Mouse (Mus musculus): Measurements from ENCODE around the gene Gng2. TPM values are rescaled to one million over a fixed set of nuclear protein-coding genes. Genes with fewer than 3 reads are reported as not detected.
"Not testable (repeated sequence)": the region's sequence is repeated elsewhere in the genome, so short reads cannot be mapped to it uniquely, and the experiment has no call there.

Gng2 gene
- polyA plus RNA-seq, 1 experiment = 0.48 TPM

- H3K27me3 ChIP-seq (ENCODE audit: control insufficient read depth, insufficient read depth, low read length) = no peaks in the 10 kb centered on the region
- TF ChIP-seq CTCF (IDR thresholded peaks at IDR 0.05; ENCODE audit: control insufficient read depth, insufficient read depth, insufficient replicate concordance, low read depth, low read length) (no peak), POLR2A (IDR thresholded peaks at IDR 0.05; ENCODE audit: control insufficient read depth, low read depth, low read length) (no peak)
- H3K4me3 ChIP-seq (ENCODE audit: control insufficient read depth, low read depth, low read length) = no peak overlapping the region
- H3K27ac ChIP-seq (ENCODE audit: control insufficient read depth, insufficient read depth, low read depth, low read length) = no peak overlapping the region
- H3K4me1 ChIP-seq (ENCODE audit: control insufficient read depth, insufficient read depth, low read length) = no peaks in the 10 kb centered on the region; the same call in 1 of the 2 replicates
- H3K36me3 ChIP-seq (ENCODE audit: control insufficient read depth, insufficient read depth, low read length) = no peaks in the 10 kb centered on the region
Observed at GRCm38 (mm10) chr14:19900492-19900891, 76.9 kb downstream of the Gng2 start.

- Histone ChIP-seq H3K4me3 (ENCODE audit: control insufficient read depth, low read depth, low read length) (no peak overlapping the region), H3K4me1 (ENCODE audit: control insufficient read depth, insufficient read depth, low read length) (no peaks in the 10 kb centered on the region), H3K27ac (ENCODE audit: control insufficient read depth, insufficient read depth, low read depth, low read length) (no peak overlapping the region), H3K36me3 (ENCODE audit: control insufficient read depth, insufficient read depth, low read length) (no peaks in the 10 kb centered on the region), H3K27me3 (ENCODE audit: control insufficient read depth, insufficient read depth, low read length) (no peaks in the 10 kb centered on the region)
- TF ChIP-seq POLR2A (IDR thresholded peaks at IDR 0.05; ENCODE audit: control insufficient read depth, low read depth, low read length) (no peak), CTCF (IDR thresholded peaks at IDR 0.05; ENCODE audit: control insufficient read depth, insufficient read depth, insufficient replicate concordance, low read depth, low read length) (no peak)
Observed at GRCm38 (mm10) chr14:19887569-19887968, 89.9 kb downstream of the Gng2 start.

- not testable (repeated sequence) for H3K4me3 ChIP-seq (ENCODE audit: control insufficient read depth, low read depth, low read length); H3K4me1 ChIP-seq (ENCODE audit: control insufficient read depth, insufficient read depth, low read length); H3K27me3 ChIP-seq (ENCODE audit: control insufficient read depth, insufficient read depth, low read length); H3K36me3 ChIP-seq (ENCODE audit: control insufficient read depth, insufficient read depth, low read length); H3K27ac ChIP-seq (ENCODE audit: control insufficient read depth, insufficient read depth, low read depth, low read length)
Observed at GRCm38 (mm10) chr14:19884431-19884830, 93.0 kb downstream of the Gng2 start.

GRCm38 (mm10) chr14:19874201-19874807 lies 103.1 kb downstream of the Gng2 start:
- Histone ChIP-seq H3K4me1 (ENCODE audit: control insufficient read depth, insufficient read depth, low read length) (no peaks in the 10 kb centered on the region), H3K4me3 (ENCODE audit: control insufficient read depth, low read depth, low read length) (no peak overlapping the region), H3K27ac (ENCODE audit: control insufficient read depth, insufficient read depth, low read depth, low read length) (no peak overlapping the region), H3K36me3 (ENCODE audit: control insufficient read depth, insufficient read depth, low read length) (no peaks in the 10 kb centered on the region), H3K27me3 (ENCODE audit: control insufficient read depth, insufficient read depth, low read length) (no peaks in the 10 kb centered on the region)
- no peak for TF ChIP-seq POLR2A (IDR thresholded peaks at IDR 0.05; ENCODE audit: control insufficient read depth, low read depth, low read length)
- TF ChIP-seq CTCF (IDR thresholded peaks at IDR 0.05; ENCODE audit: control insufficient read depth, insufficient read depth, insufficient replicate concordance, low read depth, low read length) = no peak

- Histone ChIP-seq H3K4me1 (ENCODE audit: control insufficient read depth, insufficient read depth, low read length) (no peaks in the 10 kb centered on the region), H3K36me3 (ENCODE audit: control insufficient read depth, insufficient read depth, low read length) (no peaks in the 10 kb centered on the region), H3K4me3 (ENCODE audit: control insufficient read depth, low read depth, low read length) (no peak overlapping the region), H3K27ac (ENCODE audit: control insufficient read depth, insufficient read depth, low read depth, low read length) (no peak overlapping the region), H3K27me3 (ENCODE audit: control insufficient read depth, insufficient read depth, low read length) (no peaks in the 10 kb centered on the region)
- TF ChIP-seq POLR2A (IDR thresholded peaks at IDR 0.05; ENCODE audit: control insufficient read depth, low read depth, low read length) = no peak
- no peak for TF ChIP-seq CTCF (IDR thresholded peaks at IDR 0.05; ENCODE audit: control insufficient read depth, insufficient read depth, insufficient replicate concordance, low read depth, low read length)
Observed at GRCm38 (mm10) chr14:19867286-19867935, 110.0 kb downstream of the Gng2 start.

- not testable (repeated sequence) for H3K27me3 ChIP-seq (ENCODE audit: control insufficient read depth, insufficient read depth, low read length); H3K4me1 ChIP-seq (ENCODE audit: control insufficient read depth, insufficient read depth, low read length); H3K4me3 ChIP-seq (ENCODE audit: control insufficient read depth, low read depth, low read length)
Observed at GRCm38 (mm10) chr14:19865121-19865520, 112.3 kb downstream of the Gng2 start.

GRCm38 (mm10) chr14:19861311-19862080 lies 115.9 kb downstream of the Gng2 start:
- Histone ChIP-seq H3K36me3 (ENCODE audit: control insufficient read depth, insufficient read depth, low read length) (no peaks in the 10 kb centered on the region), H3K4me3 (ENCODE audit: control insufficient read depth, low read depth, low read length) (no peak overlapping the region), H3K27me3 (ENCODE audit: control insufficient read depth, insufficient read depth, low read length) (no peaks in the 10 kb centered on the region), H3K4me1 (ENCODE audit: control insufficient read depth, insufficient read depth, low read length) (no peaks in the 10 kb centered on the region), H3K27ac (ENCODE audit: control insufficient read depth, insufficient read depth, low read depth, low read length) (no peak overlapping the region)
- TF ChIP-seq POLR2A (IDR thresholded peaks at IDR 0.05; ENCODE audit: control insufficient read depth, low read depth, low read length) = no peak
- no peak for TF ChIP-seq CTCF (IDR thresholded peaks at IDR 0.05; ENCODE audit: control insufficient read depth, insufficient read depth, insufficient replicate concordance, low read depth, low read length)

More at GRCm38 (mm10) chr14:19865121-19865520, 112.3 kb downstream of the Gng2 start:
- H3K27ac ChIP-seq (ENCODE audit: control insufficient read depth, insufficient read depth, low read depth, low read length); H3K36me3 ChIP-seq (ENCODE audit: control insufficient read depth, insufficient read depth, low read length): not testable (repeated sequence)
